Mouse (Mus musculus) forebrain, embryonic 10.5 days (tissue): Measurements from ENCODE around the gene Dnah10. TPM values are rescaled to one million over a fixed set of nuclear protein-coding genes. Genes with fewer than 3 reads are reported as not detected.
"Not testable (repeated sequence)": the region's sequence is repeated elsewhere in the genome, so short reads cannot be mapped to it uniquely, and the experiment has no call there.

Source experiments
- DNase-seq: peaks from one replicate; pipeline ENCODE4 v3.0.0-alpha.2; 2017; ENCODE audit warnings: low spot score; ENCODE audit errors: extremely low spot score
- H3K27ac ChIP-seq: fragments of 300-500 bp; sonication (generic); 2 replicates; pipeline ENCODE4 v1.5.1; 2016; ENCODE audit warnings: mild to moderate bottlenecking
- H3K27me3 ChIP-seq: fragments of 300-500 bp; sonication (generic); 2 replicates; pipeline ENCODE4 v1.6.1; 2016; ENCODE audit warnings: mild to moderate bottlenecking; ENCODE audit not compliant: poor library complexity, severe bottlenecking
- H3K36me3 ChIP-seq: fragments of 300-500 bp; sonication (generic); replicated peaks from 2 replicates; pipeline ENCODE4 v1.6.1; 2016; ENCODE audit warnings: mild to moderate bottlenecking, moderate library complexity
- H3K4me1 ChIP-seq: fragments of 300-500 bp; sonication (generic); 2 replicates; pipeline ENCODE4 v1.6.1; 2016
- H3K4me3 ChIP-seq: fragments of 300-500 bp; sonication (generic); 2 replicates; pipeline ENCODE4 v1.5.1; 2016; ENCODE audit warnings: mild to moderate bottlenecking, moderate library complexity
- H3K9me3 ChIP-seq: fragments of 300-500 bp; sonication (generic); 2 replicates; pipeline ENCODE4 v1.6.1; 2016; ENCODE audit warnings: mild to moderate bottlenecking, moderate library complexity
- WGBS: fragments of 180-500 bp; shearing (Covaris S2); methylation state at CpG from one replicate; pipeline ENCODE4 v1.1.7; 2016; 5-methylcytosine and 5-hydroxymethylcytosine counted together
- polyA plus RNA-seq: library from polyadenylated mRNA; unstranded; fragments of >200 nt; fragmentation: Nextera tagmentation; extraction: Ambion mirVana; gene quantifications from 2 replicates; pipeline ENCODE4 v1.2.1, GENCODE M21; 2016

Gene Dnah10
- polyA plus RNA-seq, 1 experiment from 2014 or later = not detected

DNA sequence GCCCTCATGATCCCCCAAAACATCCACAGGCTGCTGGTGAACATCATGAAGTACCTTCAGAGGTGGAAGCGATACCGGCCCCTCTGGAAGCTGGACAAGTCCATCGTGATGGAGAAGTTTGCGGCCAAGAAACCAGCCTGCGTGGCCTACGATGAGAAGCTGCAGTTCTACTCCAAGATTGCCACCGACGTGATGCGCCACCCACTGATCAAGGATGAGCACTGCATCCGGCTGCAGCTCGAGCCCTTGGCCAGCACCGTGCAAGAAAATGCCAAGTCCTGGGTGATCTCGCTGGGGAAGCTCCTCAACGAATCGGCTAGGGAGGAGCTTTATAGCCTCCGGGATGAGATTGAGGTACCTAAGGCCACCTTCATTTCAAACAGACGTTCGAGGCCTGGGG lies 36.1 kb downstream of the Dnah10 start:
- no peak for DNase-seq

DNA sequence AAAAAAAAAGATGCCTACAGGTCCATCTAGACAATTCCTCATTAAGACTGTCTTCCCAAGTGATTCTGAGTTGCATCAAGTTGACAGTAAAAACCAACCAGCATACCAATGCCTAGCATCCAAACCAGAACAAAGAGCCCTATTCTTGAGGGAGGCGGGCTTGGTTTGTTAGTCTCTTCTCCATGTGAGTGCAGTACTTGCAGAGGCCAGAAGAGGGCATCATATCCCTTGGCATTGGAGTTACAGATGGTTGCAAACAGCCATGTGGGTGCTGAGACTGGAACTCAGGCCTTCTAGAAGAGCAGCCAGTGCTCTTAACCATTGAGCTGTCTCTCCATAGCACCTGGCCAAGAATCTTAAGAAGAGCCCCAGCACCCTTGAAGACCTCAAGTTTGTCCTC lies 36.9 kb downstream of the Dnah10 start:
- Histone ChIP-seq H3K36me3 (no peaks in the 10 kb centered on the region), H3K27ac (no peak overlapping the region), H3K4me1 (no peaks in the 10 kb centered on the region), H3K9me3 (peaks cover 5% of the 10 kb centered on the region; the same call in 1 of the 2 replicates), H3K4me3 (no peak overlapping the region), H3K27me3 (no peaks in the 10 kb centered on the region)
- no peak for DNase-seq
- 91% methylated on average over 1 of the region's 1 CpGs for WGBS

More for the DNA sequence above, 36.1 kb downstream of the Dnah10 start:
- 62% methylated on average over 18 of the region's 18 CpGs for WGBS
- Histone ChIP-seq H3K9me3 (peaks cover 5% of the 10 kb centered on the region; the same call in 1 of the 2 replicates), H3K4me1 (no peaks in the 10 kb centered on the region), H3K27me3 (no peaks in the 10 kb centered on the region), H3K27ac (no peak overlapping the region), H3K4me3 (no peak overlapping the region), H3K36me3 (no peaks in the 10 kb centered on the region)

- no peaks in the 10 kb centered on the region for H3K9me3 ChIP-seq
- H3K27ac ChIP-seq = no peak overlapping the region
- DNase-seq = no peak
- no peaks in the 10 kb centered on the region for H3K4me1 ChIP-seq
- 79% methylated on average over 3 of the region's 3 CpGs for WGBS
- no peak overlapping the region for H3K4me3 ChIP-seq
- H3K27me3 ChIP-seq = no peaks in the 10 kb centered on the region
- H3K36me3 ChIP-seq = no peaks in the 10 kb centered on the region
Observed at GRCm38 (mm10) chr5:124774552-124774951, 49.7 kb downstream of the Dnah10 start.

GRCm38 (mm10) chr5:124776289-124776688 lies 51.4 kb downstream of the Dnah10 start:
- H3K4me3 ChIP-seq, H3K9me3 ChIP-seq, H3K27ac ChIP-seq, H3K36me3 ChIP-seq, DNase-seq, H3K4me1 ChIP-seq, H3K27me3 ChIP-seq: not testable (repeated sequence)
- WGBS = 92% methylated on average over 4 of the region's 4 CpGs

DNA sequence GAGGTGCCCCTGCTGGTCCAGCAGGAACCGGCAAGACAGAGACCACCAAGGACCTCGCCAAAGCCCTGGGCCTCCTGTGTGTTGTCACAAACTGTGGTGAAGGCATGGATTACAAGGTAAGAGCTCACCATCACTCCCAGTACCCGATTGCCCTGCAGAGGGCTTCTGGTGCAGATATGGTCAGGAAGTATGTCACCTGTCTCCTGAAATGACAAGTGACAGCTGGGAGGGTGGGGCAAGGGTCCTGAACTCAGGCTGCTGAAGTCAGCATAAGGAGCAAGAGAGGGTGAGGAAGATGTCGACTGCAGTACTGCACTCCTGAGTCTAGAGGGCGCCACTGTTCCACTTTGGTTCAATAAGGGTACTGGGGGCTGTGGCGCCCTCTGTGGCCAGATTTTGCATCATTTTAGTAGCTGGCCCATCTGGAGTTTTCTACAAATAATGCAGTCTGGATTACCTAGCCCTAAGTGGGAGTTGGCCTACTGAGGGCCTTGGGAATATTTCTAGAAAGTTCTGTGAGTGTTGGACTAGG lies 52.4 kb downstream of the Dnah10 start:
- H3K4me3 ChIP-seq = no peak overlapping the region
- no peak for DNase-seq
- H3K4me1 ChIP-seq = no peaks in the 10 kb centered on the region
- 65% methylated on average over 6 of the region's 6 CpGs for WGBS
- H3K27ac ChIP-seq = no peak overlapping the region
- no peaks in the 10 kb centered on the region for H3K27me3 ChIP-seq
- no peaks in the 10 kb centered on the region for H3K36me3 ChIP-seq
- peaks cover 6% of the 10 kb centered on the region; the same call in 1 of the 2 replicates for H3K9me3 ChIP-seq

- Histone ChIP-seq H3K36me3 (no peaks in the 10 kb centered on the region), H3K27me3 (no peaks in the 10 kb centered on the region), H3K4me3 (no peak overlapping the region), H3K4me1 (no peaks in the 10 kb centered on the region), H3K9me3 (peaks cover 6% of the 10 kb centered on the region; the same call in 1 of the 2 replicates), H3K27ac (no peak overlapping the region)
- DNase-seq = no peak
- 97% methylated on average over 7 of the region's 7 CpGs for WGBS
Observed at GRCm38 (mm10) chr5:124779926-124780325, 55.0 kb downstream of the Dnah10 start.

DNA sequence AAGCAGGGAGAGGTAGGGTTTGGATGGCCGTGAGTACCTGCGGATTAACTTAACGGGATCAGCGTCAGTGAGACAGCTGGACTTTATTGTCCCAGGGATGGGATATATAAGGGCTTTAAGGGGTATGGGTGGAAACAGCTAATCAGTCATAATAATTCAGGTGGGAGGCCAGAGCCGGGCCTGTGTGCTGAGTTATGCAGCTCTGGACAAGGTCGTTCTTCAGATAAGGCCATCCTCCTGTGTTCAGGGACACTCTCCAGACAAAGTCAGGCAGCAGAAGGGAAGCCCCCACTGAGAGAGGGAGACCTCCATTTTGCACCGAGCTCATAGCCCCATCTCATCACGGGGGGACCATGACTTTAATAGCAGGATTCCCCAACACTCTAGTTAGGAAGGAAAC lies 56.8 kb downstream of the Dnah10 start:
- H3K4me3 ChIP-seq = no peak overlapping the region
- no peaks in the 10 kb centered on the region for H3K36me3 ChIP-seq
- H3K27ac ChIP-seq = no peak overlapping the region
- peaks cover 15% of the 10 kb centered on the region; the same call in 1 of the 2 replicates for H3K9me3 ChIP-seq
- WGBS = 90% methylated on average over 8 of the region's 8 CpGs
- no peaks in the 10 kb centered on the region for H3K4me1 ChIP-seq
- DNase-seq = no peak
- no peaks in the 10 kb centered on the region for H3K27me3 ChIP-seq

- H3K27me3 ChIP-seq = no peaks in the 10 kb centered on the region
- H3K36me3 ChIP-seq = no peaks in the 10 kb centered on the region
- H3K4me1 ChIP-seq = no peaks in the 10 kb centered on the region
- no peak for DNase-seq
- H3K9me3 ChIP-seq = peaks cover 12% of the 10 kb centered on the region; the same call in 1 of the 2 replicates
- no peak overlapping the region for H3K4me3 ChIP-seq
- WGBS = 86% methylated on average over 7 of the region's 7 CpGs
- H3K27ac ChIP-seq = no peak overlapping the region
Observed at GRCm38 (mm10) chr5:124785650-124786049, 60.8 kb downstream of the Dnah10 start.

GRCm38 (mm10) chr5:124792112-124792511 lies 67.2 kb downstream of the Dnah10 start:
- Histone ChIP-seq H3K27ac (no peak overlapping the region), H3K27me3 (no peaks in the 10 kb centered on the region), H3K4me3 (no peak overlapping the region), H3K36me3 (no peaks in the 10 kb centered on the region), H3K4me1 (no peaks in the 10 kb centered on the region), H3K9me3 (no peaks in the 10 kb centered on the region)
- WGBS = 92% methylated on average over 7 of the region's 7 CpGs
- no peak for DNase-seq

DNA sequence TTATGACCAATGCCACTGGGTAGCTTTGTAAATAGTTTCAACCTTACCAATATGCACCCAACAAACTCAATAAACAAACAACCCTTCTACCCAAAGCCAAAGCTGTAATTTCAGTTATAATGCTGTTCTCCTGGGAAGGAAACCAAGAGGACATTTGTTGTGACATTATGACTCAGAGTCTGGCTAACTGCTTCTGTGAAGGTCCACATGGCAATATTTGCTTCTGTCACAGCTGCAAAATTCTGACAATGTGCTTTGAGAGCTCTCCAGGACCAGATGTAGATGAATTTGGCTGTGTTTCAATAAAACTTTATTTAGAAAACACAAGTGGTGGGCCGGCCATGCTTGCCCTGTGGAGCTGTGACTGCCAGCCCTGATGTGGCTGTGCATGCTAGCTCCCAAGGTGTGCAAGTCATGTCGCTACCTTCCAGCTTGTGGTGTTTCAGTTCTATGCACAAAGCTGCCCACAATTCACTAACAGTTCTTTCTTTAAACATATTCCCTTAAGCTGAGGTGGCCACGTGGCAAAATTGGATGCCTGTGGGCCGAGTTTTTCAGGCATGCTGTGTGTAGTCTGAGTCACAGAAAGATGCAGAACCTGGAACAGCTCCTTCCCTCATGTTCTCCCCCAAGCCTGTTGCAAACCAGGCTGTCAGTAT lies 85.0 kb downstream of the Dnah10 start:
- Histone ChIP-seq H3K27ac (no peak overlapping the region), H3K4me1 (no peaks in the 10 kb centered on the region), H3K9me3 (no peaks in the 10 kb centered on the region), H3K27me3 (no peaks in the 10 kb centered on the region), H3K4me3 (no peak overlapping the region), H3K36me3 (no peaks in the 10 kb centered on the region)
- no peak for DNase-seq
- WGBS = 86% methylated on average over 4 of the region's 4 CpGs

DNA sequence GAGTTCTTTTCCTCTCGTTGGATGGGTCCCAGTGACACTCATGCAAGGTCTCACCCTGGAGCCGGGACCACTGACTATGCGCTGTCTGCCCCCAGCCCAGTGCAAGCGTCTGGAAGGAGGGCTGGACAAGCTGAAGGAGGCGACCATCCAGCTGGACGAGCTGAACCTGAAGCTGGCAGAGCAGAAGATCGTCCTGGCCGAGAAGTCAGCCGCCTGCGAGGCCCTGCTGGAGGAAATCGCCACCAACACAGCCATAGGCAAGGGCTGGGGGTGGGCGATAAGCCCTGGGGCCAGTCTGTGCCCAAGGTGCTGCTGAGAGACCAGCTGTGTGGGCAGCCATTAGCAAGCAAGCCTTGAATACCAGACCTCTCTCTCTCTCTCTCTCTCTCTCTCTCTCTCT lies 87.6 kb downstream of the Dnah10 start:
- Histone ChIP-seq H3K4me1 (no peaks in the 10 kb centered on the region), H3K4me3 (no peak overlapping the region), H3K27me3 (no peaks in the 10 kb centered on the region), H3K27ac (no peak overlapping the region), H3K36me3 (no peaks in the 10 kb centered on the region), H3K9me3 (no peaks in the 10 kb centered on the region)
- no peak for DNase-seq
- 88% methylated on average over 12 of the region's 12 CpGs for WGBS

DNA sequence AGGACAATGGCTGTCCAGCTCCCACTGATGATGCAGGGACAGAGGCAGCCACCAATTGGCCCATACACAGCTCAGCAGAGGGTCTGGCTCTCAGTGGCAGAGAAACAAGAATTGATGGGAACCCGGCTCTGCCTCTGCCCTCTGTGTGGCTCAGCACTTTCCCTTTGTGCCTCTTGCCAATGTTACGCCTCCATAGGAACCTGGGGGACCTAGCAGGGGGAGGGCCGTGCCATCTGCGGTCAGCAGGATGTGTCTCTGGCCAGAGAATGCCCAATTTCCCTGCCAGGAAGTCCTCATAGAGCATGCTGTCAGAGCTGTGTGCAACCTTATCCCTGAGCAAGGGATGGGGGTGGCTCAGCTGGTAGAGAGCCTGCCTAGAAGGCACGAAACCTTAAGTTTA lies 89.9 kb downstream of the Dnah10 start:
- Histone ChIP-seq H3K36me3 (no peaks in the 10 kb centered on the region), H3K4me3 (no peak overlapping the region), H3K27me3 (no peaks in the 10 kb centered on the region), H3K9me3 (peaks cover 11% of the 10 kb centered on the region; the same call in 1 of the 2 replicates), H3K4me1 (no peaks in the 10 kb centered on the region), H3K27ac (no peak overlapping the region)
- WGBS = 74% methylated on average over 5 of the region's 5 CpGs
- DNase-seq = no peak

DNA sequence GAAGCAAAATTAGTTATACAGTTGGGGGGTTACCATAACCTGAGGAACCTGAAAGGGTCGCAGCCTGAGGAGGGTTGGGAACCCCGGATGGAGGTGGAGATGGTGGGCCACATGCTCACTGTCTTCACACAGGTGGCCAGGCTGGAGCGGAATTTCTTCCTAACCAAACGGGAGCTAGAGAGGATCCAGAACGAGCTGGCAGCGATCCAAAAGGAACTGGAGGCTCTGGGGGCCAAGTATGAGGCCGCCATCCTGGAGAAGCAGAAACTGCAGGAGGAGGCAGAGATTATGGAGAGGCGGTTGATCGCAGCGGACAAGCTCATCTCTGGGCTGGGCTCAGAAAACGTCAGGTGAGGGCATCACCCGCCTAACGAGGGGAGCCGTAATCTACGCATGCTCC lies 92.2 kb downstream of the Dnah10 start:
- no peaks in the 10 kb centered on the region for H3K36me3 ChIP-seq
- H3K9me3 ChIP-seq = peaks cover 14% of the 10 kb centered on the region; the same call in 1 of the 2 replicates
- H3K4me3 ChIP-seq = no peak overlapping the region
- WGBS = 89% methylated on average over 15 of the region's 15 CpGs
- H3K4me1 ChIP-seq = no peaks in the 10 kb centered on the region
- H3K27me3 ChIP-seq = no peaks in the 10 kb centered on the region
- no peak overlapping the region for H3K27ac ChIP-seq
- DNase-seq = no peak
